Mouse (Mus musculus): ENCODE results near the gene Vmp1.

DNA sequence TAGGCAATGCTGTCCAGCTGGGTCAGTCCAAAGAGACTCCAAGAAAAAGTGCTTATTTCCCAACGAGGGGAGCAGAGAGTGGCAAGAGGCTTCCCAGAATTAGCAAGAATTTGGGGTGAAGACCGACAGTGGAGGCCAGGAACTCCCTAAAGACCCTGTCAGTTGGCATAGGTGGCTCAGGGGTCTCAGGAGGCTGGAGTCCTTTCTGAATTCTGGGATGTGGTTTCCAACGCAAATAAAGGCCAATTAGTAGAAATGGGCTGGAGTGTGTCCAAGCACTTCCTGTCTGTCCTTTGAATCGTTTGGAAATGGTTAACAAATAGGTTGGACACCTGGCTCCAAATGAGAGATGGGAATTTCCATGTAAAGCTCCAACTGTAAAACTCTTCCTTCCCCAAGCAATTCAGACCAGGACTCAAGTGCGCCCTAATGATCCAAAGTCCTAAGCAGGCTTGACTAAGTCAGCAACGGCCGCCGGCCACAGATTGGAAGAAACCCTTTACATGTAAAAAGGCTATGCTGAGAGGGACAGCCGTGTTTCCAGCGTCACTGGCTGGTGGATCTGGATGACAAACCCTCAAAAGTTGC lies 103.8 kb downstream of the Vmp1 start:
- TF ChIP-seq POLR2A (IDR thresholded peaks at IDR 0.05; ENCODE audit: borderline replicate concordance, low read depth, low read length) (no peak), CTCF (IDR thresholded peaks at IDR 0.05; ENCODE audit: low read depth, low read length) (no peak)
